Mouse (Mus musculus): Measurements from ENCODE around the gene Mpg.
A peak's percentile ranks its signal among the peaks of the same experiment; 100 is the strongest.

The Mpg gene

DNA sequence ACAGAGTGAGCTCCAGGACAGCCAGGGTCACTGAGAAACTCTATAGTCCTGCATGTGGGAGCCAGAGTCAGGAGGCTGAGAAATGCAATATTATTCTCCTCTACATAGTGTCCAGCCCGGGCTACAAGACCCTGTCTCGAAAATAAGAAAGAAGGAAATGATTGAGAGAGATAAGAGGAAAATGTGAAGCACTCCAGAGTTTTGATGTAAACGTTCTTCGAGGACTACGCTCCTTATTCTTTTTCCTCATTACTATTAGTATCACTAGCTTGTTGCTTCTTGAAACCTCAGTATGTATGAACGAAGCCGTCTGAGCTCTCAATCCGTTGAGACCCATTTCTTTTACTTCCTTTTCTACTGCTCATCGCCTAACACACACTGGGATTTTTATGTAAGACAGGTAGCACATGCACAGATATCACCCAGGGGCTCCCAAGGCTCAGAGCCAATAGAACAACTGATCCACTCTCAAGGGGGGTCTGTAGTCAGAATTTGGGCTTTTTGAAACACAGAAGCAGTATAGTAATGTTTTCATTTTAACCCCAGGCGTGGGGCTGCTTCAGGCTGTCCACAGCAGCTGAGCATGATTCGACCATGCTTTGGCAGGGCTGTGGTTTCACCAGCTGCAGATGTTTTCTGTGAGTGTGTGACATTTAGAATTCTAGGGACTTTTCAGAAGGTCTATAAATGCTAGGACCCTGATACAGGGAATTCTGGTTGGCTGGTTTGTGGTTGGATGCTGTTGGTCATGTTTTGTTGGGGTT lies 24.2 kb upstream of the Mpg start:
- DNase-seq, result no peak

DNA sequence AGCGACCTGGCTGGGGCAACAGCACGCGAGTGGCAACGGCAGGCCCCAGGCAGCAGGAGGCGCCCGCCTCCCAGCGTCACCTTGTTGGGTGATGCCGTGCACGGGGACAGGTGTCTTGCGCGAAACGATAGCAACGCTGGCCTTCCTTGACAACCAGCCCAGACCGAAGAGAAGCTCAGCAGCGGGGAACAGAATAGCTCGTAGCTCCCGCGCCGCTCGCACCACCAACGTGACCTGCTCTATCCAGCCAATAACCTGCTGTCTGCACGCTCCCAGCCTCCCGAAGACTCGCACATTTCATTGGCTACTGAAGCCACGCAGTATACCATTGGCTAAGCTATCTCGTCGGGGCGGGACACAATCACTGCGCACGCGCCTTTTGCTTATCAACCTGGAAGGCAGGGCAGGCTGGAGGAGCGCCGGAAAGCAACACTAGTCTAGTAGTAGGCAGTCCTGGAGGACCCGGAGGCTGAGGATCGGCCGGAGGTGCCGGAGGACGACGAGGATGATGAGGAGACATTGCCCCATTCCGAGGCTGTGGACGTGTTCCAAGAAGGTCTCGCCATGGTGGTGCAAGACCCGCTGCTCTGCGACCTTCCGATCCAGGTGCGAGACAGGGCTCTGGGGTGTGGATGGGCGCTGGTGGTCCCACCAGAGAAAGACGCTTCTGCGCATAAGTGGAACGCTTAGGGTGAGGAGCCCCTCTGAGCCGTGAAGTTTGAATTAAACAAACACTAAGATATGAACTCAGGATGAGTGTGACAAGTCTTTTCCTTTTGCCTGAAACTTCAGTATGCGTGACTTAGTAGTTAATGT lies 21.0 kb upstream of the Mpg start, which contains the start of gene Snrnp25:
Gene Snrnp25, plus strand, starts transcription at position 358 of the 816 bp plus-strand sequence.
- DNase-seq, result peak; percentile 97

DNA sequence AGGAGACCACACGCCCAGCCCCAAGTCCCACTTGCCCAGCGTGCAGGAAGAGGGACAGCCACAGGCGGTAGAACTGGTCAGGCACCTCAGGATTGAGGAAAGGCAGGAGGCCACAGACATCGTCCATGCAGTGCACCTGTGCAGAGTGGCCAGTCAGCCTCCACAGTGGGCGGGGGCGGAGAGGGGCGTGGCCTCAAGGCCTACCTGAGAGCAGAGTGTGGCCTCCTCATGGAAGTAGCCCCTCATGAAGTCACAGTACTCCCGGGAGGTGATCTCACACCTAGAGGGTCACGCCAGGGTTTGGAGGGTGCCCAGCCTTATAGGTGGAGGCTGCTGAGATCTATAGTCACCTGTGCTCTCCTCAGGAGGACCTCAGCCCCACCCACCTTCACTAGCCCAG lies 15.7 kb upstream of the Mpg start:
- no peak for DNase-seq

DNA sequence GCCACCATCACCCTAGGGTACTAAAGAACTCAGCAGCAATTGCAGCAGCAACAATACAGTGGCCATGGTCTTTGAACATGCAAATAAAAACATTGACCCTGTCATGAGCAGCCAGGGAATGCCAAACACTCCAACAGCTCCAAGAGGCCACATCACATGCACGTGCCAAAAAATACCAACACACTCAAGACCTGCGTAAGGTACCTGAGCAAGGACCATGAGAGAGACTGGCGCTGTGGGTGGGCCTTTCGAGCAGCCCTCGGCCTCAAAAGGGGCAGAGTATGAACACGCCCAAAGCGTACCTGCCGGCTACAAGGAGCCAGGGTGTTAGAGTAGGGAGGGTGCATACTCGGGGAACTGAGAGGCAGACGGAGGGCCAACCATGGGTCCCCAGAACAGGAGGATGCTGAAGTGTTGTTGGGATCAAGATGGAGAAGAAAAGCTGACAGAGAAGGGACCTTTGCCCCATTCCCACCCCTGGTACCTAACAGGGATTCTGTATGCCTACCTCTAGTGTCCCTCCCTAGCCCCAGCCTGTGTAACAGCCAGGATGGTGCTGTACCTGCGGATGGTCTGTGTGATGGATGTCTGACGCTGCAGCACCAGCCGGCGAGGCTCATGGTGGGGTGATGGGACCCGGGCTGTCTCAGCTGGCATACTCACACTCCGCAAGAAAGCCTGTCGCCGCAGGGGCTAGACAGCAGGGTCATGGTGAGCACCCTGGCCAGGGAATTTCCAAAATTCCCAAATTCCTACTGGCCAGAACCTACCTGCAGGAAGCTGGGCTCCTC lies 10.7 kb upstream of the Mpg start:
- no peak for DNase-seq

DNA sequence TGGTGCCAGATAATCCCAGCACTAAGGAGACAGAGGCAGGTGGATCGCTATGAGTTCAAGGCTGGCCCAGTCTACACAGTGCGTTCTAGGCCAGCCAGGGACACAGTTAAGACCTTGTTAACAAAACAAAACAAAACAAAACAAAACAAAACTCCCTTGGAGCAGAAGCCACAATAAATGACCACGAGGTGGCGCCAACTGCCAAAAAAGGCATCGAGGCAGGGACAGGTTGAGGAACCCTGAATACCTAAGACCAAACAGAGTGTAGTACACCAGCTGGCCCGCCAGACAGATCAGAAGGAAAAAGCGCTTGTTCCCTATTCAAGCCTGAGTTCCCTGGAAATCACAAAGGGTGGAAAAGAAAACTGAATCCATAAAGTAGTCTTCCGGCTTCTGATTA lies 9.5 kb upstream of the Mpg start:
- peak; percentile 89 for DNase-seq

DNA sequence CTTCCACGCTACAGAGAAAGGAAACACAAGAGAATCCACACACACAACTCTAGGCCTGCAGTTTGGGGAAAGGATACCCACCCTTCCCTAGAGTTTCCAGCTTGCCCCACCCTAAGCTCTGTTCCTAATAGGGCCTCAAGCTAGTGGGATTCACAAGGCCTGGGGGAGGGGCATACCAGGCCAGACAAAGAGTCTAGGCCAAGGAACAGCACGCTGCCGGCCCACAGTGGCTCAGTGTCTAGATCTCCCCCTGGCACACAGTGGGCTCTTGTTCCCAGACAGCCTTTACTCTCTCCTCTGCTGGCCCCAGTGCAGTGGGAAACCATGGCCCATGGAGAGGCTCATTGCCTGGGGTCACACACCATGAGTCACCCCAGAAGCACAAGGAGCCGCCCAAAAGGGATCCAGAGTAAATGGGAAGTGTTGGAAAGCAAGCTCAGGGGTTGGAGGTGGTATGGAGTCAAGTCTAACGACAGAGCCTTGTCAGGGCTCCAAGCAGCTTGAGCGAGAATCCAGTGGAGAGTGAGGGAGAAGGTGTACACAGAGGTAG lies 7.7 kb upstream of the Mpg start:
- no peak for DNase-seq

DNA sequence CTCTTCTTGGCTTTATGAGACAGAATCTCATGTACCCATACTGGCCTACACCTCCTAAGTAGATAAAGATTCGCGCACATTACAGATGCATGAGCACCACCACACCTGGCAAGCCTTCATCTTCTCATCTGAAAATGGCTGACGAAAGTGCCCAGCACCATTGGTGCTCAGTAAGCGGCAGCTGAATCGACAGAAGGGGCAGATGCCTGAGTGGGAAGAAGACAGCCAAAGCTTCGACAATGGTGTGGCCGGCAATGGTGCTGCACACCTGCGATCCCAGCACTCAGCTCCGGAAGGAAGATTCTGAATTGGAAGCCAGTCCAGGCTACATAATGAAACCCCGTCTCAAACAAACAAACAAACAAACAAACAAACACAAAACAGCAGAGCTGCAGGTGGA lies 7.0 kb upstream of the Mpg start:
- DNase-seq, result no peak

DNA sequence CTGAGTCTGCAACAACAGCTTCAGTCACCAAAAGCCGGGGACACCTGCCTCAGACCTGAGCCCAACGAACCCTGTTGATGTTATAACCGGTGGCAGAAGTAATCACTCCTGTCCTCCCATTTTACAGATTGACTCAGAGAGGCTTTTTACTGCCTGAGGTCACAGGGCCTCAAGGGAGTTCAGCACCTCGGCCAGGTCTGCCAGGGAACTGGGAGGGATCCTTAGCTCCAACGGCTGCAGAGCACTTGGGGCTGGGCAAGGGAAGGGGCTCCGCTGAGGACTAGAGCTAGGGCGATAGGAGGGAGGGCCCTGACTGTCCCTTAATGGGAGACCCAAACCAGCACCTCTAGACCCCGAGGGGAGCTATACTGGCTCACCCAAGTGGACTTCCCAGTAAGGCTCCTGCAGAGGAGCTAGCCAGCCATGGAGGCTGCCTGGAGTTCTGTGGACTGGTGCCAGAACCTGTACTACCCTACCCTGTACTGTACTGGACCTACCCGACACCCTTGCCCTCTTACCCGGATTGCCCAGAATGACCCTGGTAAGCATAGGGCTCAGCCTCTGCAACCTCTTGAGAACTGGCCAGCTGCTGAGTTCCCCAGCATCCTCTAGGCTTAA lies 5.6 kb upstream of the Mpg start:
- DNase-seq, result no peak

DNA sequence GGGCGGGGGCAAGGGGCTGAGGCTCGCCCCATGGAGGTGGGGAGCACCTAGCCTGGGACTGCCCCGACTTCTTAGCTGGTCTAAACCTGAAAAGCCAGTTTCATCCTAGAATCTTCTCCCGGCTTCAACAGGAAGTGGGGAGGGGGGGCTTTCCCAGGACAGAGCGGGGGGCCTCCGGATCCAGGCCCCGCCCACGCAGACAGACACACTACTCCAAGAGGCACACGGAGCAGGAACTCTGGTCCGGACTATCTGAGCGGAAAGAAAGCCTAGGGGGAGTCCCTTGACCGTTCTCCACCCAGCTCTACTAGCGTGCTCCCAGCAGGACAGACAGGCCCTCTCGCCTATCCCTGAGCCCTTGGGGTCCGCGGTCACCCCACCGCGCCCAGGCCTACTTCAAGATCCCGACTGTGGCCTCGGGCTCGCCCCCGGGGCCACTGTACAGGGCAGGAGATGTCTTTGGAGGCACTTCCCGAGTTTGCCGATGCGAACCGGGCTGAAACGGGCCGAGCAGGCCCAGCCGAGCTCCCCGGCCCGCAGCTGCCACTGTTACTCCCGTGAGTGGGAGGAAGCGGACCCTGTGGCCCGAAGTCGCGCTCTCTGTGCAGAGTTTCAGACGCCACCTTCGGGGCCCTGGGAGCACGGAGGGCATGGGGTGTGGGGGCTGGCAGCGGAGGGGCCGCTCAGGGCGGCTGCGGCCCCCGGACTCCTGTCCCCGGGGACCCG lies 4.9 kb upstream of the Mpg start:
- peak; percentile 90 for DNase-seq

DNA sequence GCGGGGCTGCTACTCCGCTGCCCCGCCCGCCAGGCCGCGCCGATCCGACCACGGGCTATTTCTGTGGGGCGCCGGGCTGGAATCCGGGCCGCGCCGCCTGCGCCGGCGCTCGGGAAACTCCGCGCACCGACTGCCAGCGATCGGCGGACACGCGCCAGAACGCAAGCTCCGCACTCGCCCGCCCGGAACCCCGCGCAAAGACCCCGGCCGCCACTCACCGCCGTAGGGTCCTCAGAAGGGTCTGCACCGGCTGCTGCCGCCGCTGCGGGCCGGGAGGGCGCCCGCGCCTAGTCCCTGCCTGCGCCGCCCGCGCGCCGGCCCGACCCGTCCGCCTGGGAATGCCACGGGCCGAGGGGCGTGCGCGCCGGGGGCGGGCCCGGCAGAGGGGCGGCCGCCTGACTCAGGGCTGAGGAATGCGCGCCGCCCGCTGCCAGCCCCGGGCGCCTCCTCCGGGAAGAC lies 4.3 kb upstream of the Mpg start, which contains the start of gene Rhbdf1:
Gene Rhbdf1, minus strand, starts transcription at position 350 of the 459 bp plus-strand sequence.
- peak; percentile 88 for DNase-seq

DNA sequence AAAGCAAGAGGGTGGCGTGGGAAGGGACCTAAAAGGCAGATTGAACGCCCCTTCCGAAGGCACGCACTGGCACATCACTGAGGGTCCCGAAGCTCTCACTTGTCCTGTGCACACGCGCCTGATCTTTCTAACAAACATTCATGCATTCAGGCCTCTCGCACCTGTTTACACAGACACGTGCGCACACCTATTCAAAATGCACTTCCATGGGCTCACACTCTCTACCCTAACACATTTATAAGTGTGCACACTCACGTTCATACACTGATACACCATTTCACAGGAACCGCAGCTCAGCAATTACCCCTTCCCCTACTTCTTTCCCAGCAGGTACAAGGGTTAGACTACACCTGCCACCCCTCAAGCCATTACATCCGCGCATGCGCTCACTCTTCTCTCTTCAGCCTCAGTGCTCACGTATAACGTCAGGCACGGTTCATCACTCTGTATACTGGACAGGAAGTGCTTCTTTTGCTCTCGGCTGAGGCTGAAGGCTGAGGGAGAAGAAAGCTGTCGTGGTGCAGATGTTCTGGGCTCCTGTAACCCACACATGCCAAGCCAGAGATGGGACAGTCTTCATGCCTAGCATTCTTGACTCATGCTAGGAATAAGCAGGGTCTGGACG lies 3.6 kb upstream of the Mpg start:
- DNase-seq, result peak; percentile 78

DNA sequence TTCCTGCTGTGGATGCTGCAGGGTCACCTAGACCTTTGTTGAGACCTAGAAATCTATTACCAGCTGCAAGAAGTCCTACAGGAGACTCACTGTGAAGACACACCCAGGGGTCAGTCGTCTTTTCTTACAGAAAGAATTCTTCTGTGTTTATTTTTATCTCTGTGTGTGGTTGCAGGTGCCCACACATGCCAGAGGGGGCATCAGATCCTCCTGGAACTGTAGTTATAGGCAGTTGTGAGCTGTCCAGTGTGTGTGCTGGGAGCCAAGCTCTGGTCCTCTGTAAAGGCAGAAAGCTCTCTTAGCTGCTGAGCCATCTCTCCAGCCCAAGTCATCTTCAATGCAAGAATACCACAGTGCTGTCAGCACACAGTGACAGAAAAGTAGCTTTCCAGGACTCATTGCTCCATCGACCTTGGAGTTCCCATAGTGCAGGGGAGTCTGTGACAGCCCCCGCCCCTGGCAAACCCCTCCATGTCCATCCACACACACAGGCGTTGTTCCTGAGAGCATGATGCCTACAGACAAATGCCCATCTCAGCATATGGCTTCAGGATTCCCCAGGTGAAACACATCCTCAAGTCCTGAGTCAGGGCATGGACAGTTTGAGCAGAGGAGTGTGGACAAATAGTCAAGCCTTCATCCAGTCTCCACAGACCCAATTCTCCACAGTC lies 2.9 kb upstream of the Mpg start:
- no peak for DNase-seq

DNA sequence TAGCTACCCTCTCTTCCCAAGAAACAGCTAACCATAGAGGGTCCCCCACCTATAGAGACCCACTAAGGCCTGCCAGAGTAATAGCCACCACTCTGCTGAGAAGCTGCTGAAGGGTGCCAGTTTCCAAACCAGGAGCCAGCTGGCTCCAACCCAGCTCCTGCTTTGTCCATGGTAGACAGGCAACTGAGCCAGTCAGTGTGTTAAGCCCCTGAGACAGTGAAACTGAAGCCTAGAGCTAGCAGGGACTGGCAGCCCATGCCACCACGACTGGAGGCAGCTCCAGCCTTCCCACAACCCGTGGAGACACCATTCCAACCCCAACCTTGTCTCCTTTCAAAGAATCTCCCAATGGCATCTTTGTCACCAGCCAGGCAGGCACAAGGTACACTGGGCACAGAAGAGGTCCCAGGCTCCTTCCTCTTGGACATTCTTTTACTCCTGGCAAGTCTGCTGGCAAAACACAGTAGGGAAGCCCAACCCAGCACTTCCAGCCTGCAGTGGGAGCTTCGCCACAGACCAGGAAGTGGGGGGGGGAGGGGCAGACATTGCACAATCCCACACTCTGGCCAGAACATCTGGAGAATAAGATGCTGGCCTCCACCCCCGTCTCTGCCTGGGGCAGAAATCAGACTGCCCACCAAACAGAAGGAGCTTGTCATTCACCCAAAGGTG lies 1.7 kb upstream of the Mpg start:
- DNase-seq, result peak; percentile 94

DNA sequence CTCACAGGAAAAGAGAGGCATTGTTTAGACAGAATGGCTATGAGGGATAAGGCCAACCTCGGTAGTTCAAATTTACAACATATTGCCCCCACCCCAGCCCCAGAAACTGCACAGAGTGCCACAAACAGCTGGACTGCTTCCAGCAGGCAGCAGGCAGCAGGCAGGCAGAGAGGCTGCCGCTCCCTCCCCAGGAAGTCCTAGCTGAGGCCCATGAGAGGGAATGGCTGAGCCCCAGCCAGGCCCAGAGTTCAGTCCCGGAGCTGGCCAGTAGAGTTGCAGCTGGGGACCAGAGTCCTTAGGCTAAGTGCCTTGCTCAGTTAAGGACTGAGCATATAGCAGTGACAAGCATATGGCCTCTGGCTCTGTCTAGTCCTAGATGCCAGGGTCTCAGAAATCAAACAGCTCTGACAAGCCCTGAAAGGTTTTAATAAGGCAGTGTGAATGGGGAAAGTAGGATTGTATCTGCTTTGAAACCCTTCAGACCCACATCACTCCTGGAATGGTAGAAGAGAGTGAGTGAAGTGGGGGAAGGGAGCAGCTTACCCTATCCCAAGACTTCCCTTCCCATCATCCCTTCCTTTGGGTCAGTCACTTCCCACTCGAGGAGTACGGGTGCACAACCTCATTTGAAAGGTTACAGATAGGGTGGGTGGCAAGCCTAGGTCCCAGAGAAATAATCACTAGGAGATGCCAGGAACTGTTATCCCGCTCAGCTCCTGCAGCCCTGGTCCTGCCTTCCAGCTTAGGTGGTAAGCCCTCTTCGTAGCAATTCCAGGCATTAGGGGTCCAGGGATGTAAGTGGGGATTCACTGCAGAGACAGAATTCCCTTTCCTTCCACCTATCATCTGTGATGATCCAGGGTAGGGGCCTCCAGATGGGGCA lies 842 bp upstream of the Mpg start:
- DNase-seq, result peak; percentile 71

DNA sequence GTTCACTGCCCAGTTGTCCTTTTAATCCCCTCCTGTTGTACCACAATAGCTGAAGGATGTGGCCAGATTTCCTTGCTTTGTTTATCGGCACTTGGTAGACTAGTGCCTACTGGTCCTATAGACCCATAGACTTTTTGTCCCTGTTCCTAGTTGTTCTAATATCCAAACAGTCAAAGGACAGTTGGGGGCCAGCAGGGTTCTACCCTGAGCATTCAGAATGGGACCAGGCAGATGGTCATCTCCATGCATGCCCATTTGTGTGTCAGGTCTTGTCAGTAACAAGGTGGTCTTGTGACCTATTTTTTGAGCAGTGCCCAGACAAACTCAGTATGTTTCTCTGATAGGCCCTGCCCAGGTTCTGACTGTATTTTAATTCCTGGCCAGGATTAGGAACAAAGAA lies 736 bp downstream of the Mpg start:
- DNase-seq, result no peak

DNA sequence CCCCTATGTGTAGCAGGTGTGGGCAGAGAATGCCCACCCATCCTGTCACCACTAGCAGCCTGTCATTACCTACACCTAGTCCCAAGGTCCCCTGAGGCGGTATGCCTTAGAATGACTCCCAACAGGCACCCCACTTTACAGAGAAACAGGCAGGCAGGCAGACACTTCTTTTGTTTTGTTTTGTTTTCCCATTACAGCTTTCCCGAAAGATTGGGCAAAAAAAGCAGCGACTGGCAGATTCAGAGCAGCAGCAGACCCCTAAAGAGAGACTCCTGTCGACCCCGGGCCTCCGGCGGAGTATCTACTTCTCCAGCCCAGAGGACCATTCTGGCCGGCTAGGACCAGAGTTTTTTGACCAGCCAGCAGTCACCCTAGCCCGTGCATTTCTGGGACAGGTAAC lies 1.2 kb downstream of the Mpg start:
- no peak for DNase-seq

DNA sequence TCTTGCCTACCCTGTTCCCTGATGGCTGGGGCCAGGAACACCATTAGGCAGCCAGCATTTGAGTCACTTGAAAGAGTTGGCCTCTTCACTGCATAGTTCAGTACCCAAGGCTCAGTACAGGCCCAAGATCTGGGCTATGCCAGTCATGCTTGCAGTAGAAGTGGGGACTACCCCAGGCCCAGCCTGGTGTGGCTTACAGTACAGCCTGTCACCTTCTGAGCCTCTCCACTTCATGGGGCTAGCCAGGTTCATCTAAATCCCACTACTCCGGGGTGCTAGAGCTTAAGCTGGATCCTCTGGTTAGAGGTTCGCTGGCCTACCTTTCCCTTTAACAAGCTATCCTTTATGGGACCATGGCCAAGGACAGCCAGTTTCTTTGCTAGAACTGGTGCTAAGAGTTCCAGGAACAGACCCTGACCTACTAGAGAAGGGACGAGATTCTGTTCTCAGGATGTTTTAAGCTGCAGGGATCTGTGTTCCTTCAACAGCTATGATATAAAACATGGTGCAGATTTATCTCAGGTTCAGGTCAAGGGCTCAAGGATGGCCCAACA lies 2.1 kb downstream of the Mpg start:
- no peak for DNase-seq

DNA sequence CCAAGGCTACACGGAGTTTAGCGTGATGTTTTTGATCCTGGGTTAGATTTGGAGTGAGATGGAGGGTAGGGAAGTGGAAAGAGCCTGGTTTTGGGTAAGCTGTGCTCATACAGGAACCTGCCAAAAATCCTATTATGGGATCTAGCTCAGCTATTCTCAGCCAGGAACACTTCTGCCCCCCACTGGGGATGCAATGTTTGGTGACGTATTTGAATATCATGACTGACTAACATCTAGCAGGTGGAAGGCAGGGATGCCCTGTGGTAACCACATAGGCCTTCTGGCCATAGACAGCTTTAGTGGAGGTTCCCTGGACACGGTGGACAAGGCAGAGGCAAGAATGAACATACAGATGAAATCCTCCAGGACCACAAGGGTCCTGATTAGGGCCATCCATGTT lies 3.9 kb downstream of the Mpg start:
- no peak for DNase-seq

DNA sequence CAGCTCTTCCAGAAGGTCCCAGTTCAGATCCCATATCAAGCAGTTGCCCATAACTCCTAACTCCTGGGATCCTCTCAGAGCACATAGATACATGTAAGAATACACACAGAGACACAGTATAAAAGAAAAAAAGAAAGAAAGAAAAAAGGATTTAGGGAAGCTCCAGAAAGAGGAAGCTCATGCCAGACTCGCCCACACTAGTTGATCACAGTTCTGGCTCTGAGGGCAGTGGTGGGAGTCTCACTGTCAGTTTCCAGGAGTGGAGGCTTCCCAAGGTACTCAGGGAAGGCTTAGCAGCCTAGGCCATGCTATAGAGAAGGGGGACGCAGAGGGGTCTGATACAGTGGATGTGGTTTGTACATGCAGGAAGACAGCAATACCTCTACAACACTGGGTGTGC lies 4.8 kb downstream of the Mpg start:
- no peak for DNase-seq

Measured in kidney, postnatal 10 days (tissue).